27 mouse cellular contexts compared by ENCODE assay signal in genomic region chr1:36112665-36113064, GRCm38 (mm10).
"Had no signal": no experiment of that assay in that cellular context is flagged by ENCODE, and none has a peak within 500 bp of the region (broad histone marks: within the 10 kb centered on the region; RNA-seq: fewer than 3 reads in every experiment).

No protein-coding gene starts in this region.

- H3K4me1 ChIP-seq: embryonic facial prominence, embryonic 10.5 days; embryonic facial prominence, embryonic 12.5 days; embryonic facial prominence, embryonic 13.5 days; embryonic facial prominence, embryonic 15.5 days; forebrain, embryonic 12.5 days; forebrain, embryonic 13.5 days; forebrain, embryonic 15.5 days had no signal

- H3K9ac ChIP-seq: embryonic facial prominence, embryonic 12.5 days; embryonic facial prominence, embryonic 13.5 days; embryonic facial prominence, embryonic 15.5 days; forebrain, embryonic 12.5 days; forebrain, embryonic 13.5 days; forebrain, embryonic 15.5 days; forebrain, postnatal 0 days had no signal

- DNase-seq: cerebellum, adult 8-10 months; cerebellum, adult 9-10 months; cerebellum, adult 9-11 months; cerebellum, postnatal 10 days; cerebellum, postnatal 14 days; cerebellum, postnatal 25 days; cerebellum, postnatal 36 days; embryo, embryonic 11 days; forebrain, postnatal 0 days; gastrocnemius, adult 2 months; gastrocnemius, postnatal 10 days; gastrocnemius, postnatal 14 days; gastrocnemius, postnatal 25 days; gastrocnemius, postnatal 36 days; heart, adult 18-20 months; heart, adult 2 months had no signal

- H3K4me2 ChIP-seq: embryonic facial prominence, embryonic 12.5 days; embryonic facial prominence, embryonic 13.5 days; embryonic facial prominence, embryonic 15.5 days; forebrain, embryonic 12.5 days; forebrain, embryonic 13.5 days; forebrain, embryonic 15.5 days had no signal

- H3K4me3 ChIP-seq: embryonic facial prominence, embryonic 10.5 days; embryonic facial prominence, embryonic 12.5 days; embryonic facial prominence, embryonic 13.5 days; embryonic facial prominence, embryonic 15.5 days; erythroblast, embryonic 14.5 days; forebrain, embryonic 10.5 days; forebrain, embryonic 12.5 days; forebrain, embryonic 13.5 days; forebrain, embryonic 15.5 days; gastrocnemius, adult 2 months; heart, adult 2 months had no signal

- H3K27me3 ChIP-seq: embryonic facial prominence, embryonic 12.5 days; embryonic facial prominence, embryonic 13.5 days; embryonic facial prominence, embryonic 15.5 days; forebrain, embryonic 12.5 days; forebrain, embryonic 13.5 days; forebrain, embryonic 15.5 days had no signal

- H3K27ac ChIP-seq: embryonic facial prominence, embryonic 10.5 days; embryonic facial prominence, embryonic 12.5 days; embryonic facial prominence, embryonic 13.5 days; embryonic facial prominence, embryonic 15.5 days; forebrain, embryonic 10.5 days; forebrain, embryonic 12.5 days; forebrain, embryonic 13.5 days; forebrain, embryonic 15.5 days; gastrocnemius, adult 2 months; heart, adult 2 months had no signal

- H3K9me3 ChIP-seq: embryonic facial prominence, embryonic 10.5 days; embryonic facial prominence, embryonic 12.5 days; embryonic facial prominence, embryonic 13.5 days; embryonic facial prominence, embryonic 15.5 days; forebrain, embryonic 10.5 days; forebrain, embryonic 12.5 days; forebrain, embryonic 13.5 days; forebrain, embryonic 15.5 days had no signal

- ATAC-seq: forebrain, embryonic 13.5 days; forebrain, embryonic 14.5 days; forebrain, embryonic 15.5 days; forebrain, embryonic 16.5 days; forebrain, postnatal 0 days had no signal

- H3K36me3 ChIP-seq: embryonic facial prominence, embryonic 10.5 days; embryonic facial prominence, embryonic 12.5 days; embryonic facial prominence, embryonic 13.5 days; embryonic facial prominence, embryonic 15.5 days; forebrain, embryonic 10.5 days; forebrain, embryonic 12.5 days; forebrain, embryonic 15.5 days had no signal
